In the genomic region with DNA sequence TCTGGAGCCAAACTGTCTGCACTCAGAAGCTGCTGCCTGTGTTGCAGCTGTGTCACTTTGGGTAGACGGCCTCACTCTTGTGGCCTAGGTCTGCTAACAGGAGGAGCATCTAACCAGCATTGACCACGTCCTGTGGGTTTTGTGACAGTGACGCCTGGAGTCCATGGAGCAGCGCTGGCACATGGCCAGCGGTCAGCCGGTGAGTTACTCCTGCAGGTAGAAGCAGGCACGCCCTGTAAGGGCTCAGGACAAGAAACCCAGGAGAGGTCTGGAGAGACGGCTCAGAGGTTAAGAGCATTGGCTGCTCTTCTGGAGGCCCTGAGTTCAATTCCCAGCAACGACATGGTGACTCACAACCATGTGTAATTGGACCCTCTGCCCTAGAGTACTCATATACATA, we compare ENCODE assay signal across 18 mouse cellular contexts. TPM values are rescaled to one million over a fixed set of nuclear protein-coding genes. Genes with fewer than 3 reads are reported as not detected.
"Had no signal": no experiment of that assay in that cellular context is flagged by ENCODE, and none has a peak within 500 bp of the region (broad histone marks: within the 10 kb centered on the region; RNA-seq: fewer than 3 reads in every experiment).

No protein-coding gene starts in this region.

- H3K27ac ChIP-seq: kidney, embryonic 15.5 days; liver, embryonic 15.5 days; macrophage; midbrain, embryonic 12.5 days; neural tube, embryonic 13.5 days had no signal

- H3K4me2 ChIP-seq: kidney, embryonic 15.5 days; liver, embryonic 11.5 days; liver, embryonic 15.5 days; midbrain, embryonic 12.5 days; neural tube, embryonic 13.5 days had no signal

- H3K36me3 ChIP-seq: kidney, embryonic 15.5 days; liver, embryonic 15.5 days; midbrain, embryonic 12.5 days; neural tube, embryonic 13.5 days had no signal

- ATAC-seq: midbrain, embryonic 16.5 days had no signal

- DNase-seq: kidney, postnatal 36 days; layer of hippocampus, adult 9-11 months; layer of hippocampus, postnatal 36 days; lung, adult 2 months; lung, postnatal 10 days; retina, postnatal 1 day; right cerebral cortex, postnatal 4 days; spleen, adult 18-20 months; thymus, adult 2 months; thymus, postnatal 25 days had no signal

- H3K9me3 ChIP-seq: kidney, embryonic 15.5 days; liver, embryonic 15.5 days; megakaryocyte, embryonic 14.5 days; midbrain, embryonic 12.5 days; neural tube, embryonic 13.5 days had no signal

- H3K9ac ChIP-seq: kidney, embryonic 15.5 days; liver, embryonic 15.5 days; midbrain, embryonic 12.5 days; neural tube, embryonic 13.5 days had no signal

- H3K4me1 ChIP-seq: liver, embryonic 15.5 days had no signal

- H3K4me3 ChIP-seq: kidney, embryonic 15.5 days; liver, embryonic 15.5 days; megakaryocyte, embryonic 14.5 days; midbrain, embryonic 12.5 days; neural tube, embryonic 13.5 days had no signal

RNA-seq across cellular contexts. Expression of a gene that starts 10.5 kb away (rescaled TPM):
- polyA plus RNA-seq: macrophage had no signal
